Mouse (Mus musculus): ENCODE results near the gene Sema4g.
"Not testable (repeated sequence)": the region's sequence is repeated elsewhere in the genome, so short reads cannot be mapped to it uniquely, and the experiment has no call there.

DNA sequence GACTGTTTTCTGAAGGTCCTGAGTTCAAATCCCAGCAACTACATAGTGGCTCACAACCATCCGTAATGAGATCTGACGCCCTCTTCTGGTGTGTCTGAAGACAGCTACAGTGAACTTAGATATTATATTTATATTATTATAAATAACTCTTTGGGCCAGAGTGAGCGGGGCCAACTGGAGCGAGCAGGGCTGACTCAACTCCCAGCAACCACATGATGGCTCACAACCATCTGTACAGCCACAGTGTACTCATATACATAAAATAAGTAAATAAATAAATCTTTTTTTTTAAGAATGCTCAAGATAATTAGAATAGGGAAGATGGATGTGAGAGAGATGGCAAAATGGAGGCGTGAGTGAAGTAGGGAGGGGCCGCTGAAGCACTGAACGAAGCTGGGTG, 49.3 kb downstream of the Sema4g start:
- TF ChIP-seq CTCF, EP300 (IDR thresholded peaks at IDR 0.05; ENCODE audit: low read depth): not testable (repeated sequence)

Measured in heart, postnatal 0 days (tissue).